Mouse (Mus musculus) spleen, embryonic (tissue): ENCODE measurements around the gene Hist1h2ad.
"Not testable (repeated sequence)": the region's sequence is repeated elsewhere in the genome, so short reads cannot be mapped to it uniquely, and the experiment has no call there.

ENCODE experiments used
- CTCF ChIA-PET: fragments of 350-600 bp; sonication (Branson Sonifier 250); formaldehyde crosslinking; loops from one replicate; lab custom pipeline; 2022; lab: Charles Lee

Gene Hist1h2ad

DNA sequence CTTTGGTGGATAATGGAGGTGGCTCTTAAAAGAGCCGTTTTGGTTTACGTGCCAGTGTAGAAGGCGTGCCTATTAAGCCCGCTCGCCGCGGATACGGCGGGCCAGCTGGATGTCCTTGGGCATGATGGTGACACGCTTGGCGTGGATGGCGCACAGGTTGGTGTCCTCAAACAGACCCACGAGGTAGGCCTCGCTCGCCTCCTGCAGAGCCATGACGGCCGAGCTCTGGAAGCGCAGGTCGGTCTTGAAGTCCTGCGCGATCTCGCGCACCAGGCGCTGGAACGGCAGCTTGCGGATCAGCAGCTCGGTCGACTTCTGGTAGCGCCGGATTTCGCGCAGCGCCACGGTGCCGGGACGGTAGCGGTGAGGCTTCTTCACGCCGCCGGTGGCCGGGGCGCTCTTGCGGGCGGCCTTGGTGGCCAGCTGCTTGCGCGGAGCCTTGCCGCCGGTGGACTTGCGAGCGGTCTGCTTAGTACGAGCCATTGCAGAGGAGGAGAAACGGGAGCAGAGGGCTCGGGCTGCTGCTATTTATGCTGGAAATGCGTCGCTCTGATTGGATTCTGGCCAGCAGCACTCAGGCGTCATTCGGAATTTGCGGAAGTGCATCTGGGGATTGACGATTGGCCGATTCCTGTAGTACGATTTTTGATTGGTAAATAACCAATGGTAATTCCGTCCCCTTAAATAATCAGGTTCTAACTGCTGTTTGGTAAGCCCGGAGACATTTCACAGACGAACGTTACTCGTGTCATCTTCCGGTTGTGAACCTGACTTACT lies 12.1 kb upstream of the Hist1h2ad start, which contains the start of gene Hist1h3e:
Gene Hist1h3e, minus strand, starts transcription at position 487 of the 777 bp plus-strand sequence.
- CTCF ChIA-PET, result not testable (repeated sequence)

DNA sequence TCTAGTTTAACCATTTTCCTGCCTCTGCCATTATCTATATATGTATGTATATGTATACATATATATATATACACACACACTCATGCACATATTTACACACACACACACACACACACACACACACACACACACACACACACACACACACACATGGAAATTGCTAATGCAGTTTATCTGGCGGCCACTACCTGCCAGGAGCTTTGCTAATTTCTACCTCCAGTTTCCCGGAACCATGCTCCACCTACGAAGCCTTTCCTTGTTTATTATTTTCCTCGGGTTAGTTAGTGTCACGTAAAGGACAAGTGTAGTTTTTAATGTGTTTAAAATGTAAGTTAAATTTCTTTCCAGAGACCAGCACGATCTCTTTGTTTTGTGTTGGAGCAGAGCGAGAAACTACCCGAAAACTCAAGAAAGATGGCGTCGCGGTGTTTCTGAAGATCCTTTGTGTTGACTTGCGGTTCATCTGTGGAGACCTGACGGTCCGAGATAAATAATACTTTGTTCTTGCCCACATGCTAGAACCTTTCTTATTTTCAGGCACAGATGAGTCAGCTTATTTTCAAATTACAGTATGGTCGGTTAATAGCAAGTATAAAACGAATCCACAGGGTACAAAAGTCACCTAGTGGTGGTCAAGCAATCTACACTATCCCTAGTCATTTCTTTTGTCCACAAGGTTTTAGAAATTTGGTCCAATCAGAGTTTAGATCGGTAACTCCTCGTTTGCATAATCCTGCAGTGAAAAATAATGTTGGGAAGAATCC lies 11.3 kb upstream of the Hist1h2ad start:
- CTCF ChIA-PET, result interaction anchor here (0.5 to 0.7 kb wide), 4 partner anchors 13 to 161 kb away, joined by 3 to 7 read pairs (median 4); no protein-coding TSS in a partner anchor

DNA sequence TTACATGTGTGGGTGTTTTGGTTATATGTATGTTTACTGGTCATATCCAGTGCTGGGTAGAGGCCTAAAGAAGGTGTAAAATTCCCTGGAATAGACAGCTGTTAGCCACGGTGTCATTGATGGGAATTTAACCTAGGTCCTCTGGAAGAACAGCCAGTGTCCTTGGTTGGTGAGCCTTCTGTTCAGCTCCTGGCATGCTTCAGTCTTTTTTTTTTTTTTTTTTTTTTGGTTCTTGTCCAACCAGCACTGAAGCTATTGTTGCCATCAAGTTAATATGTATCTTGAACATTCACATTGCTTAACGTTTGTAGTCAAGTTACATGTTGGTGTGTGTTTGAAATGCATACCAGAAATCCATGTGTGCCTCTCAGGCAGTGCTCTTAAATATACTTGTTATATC lies 9.7 kb upstream of the Hist1h2ad start:
- CTCF ChIA-PET, result interaction anchor here (0.6 to 0.9 kb wide), 3 partner anchors 10 to 44 kb away, joined by 3 to 4 read pairs (median 3); no protein-coding TSS in a partner anchor

- CTCF ChIA-PET, result not testable (repeated sequence)
Observed at GRCm38 (mm10) chr13:23570261-23571021, 3.7 kb upstream of the Hist1h2ad start.

- CTCF ChIA-PET, result no interaction called here
Observed at GRCm38 (mm10) chr13:23571022-23571503, 3.1 kb upstream of the Hist1h2ad start, which contains the start of the genes Hist1h2ae and Hist1h2bg. Gene Hist1h2ae (minus strand): TSS chr13:23571220. Gene Hist1h2bg (plus strand): TSS chr13:23571396.

GRCm38 (mm10) chr13:23571504-23572217 lies 2.5 kb upstream of the Hist1h2ad start:
- CTCF ChIA-PET, result not testable (repeated sequence)

GRCm38 (mm10) chr13:23572218-23573033 lies 1.8 kb upstream of the Hist1h2ad start:
- CTCF ChIA-PET, result no interaction called here

GRCm38 (mm10) chr13:23573034-23573897 lies 915 bp upstream of the Hist1h2ad start:
- CTCF ChIA-PET, result not testable (repeated sequence)

DNA sequence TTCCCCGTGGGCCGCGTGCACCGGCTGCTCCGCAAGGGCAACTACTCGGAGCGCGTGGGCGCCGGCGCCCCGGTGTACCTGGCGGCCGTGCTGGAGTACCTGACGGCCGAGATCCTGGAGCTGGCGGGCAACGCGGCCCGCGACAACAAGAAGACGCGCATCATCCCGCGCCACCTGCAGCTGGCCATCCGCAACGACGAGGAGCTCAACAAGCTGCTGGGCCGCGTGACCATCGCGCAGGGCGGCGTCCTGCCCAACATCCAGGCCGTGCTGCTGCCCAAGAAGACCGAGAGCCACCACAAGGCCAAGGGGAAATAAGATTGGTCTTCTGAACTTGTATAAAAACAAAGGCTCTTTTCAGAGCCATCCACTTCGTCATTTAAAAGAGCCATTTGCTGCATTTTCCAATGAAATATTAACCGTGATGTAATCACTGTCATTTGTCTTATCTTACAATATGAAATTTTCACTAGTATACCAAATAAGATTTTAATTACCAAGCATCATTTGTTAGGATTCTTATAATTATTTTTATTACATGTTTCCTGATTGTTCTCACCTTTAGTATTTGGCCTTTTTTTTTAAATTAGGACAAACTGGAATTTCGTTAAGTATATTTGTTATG lies 477 bp downstream of the Hist1h2ad start:
- CTCF ChIA-PET, result not testable (repeated sequence)

DNA sequence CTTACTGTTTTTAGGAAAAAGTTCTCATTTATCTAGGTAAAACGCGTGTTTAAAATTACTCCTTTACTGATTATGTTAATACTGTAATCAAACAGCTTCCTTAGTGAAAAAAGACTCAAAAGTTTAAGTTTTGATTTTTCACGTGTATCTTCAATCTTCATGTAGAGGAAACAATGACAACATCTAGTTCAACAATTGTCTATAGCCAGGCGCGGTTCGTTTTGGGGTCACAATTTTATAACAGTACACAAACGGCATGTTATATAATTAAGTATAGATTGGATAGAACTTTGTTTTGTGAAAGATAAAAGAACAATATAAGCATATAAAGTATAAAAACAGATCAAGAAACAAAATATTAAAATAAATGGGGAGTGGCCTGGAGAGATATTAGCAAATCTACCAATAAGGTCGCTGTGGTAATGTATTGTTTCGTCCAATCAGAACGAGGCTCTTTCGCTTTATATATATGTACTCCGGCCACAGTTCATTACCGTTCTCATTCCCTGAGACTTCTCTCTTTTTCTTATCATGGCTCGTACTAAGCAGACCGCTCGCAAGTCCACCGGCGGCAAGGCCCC lies 1.2 kb downstream of the Hist1h2ad start, which contains the start of gene Hist1h3d:
Gene Hist1h3d, plus strand, starts transcription at position 493 of the 581 bp plus-strand sequence.
- CTCF ChIA-PET, result no interaction called here

GRCm38 (mm10) chr13:23575864-23576313 lies 1.7 kb downstream of the Hist1h2ad start:
- CTCF ChIA-PET, result interaction anchor here (0.5 kb wide), 2 partner anchors 13 to 1683 kb away, joined by 3 read pairs; no protein-coding TSS in a partner anchor

DNA sequence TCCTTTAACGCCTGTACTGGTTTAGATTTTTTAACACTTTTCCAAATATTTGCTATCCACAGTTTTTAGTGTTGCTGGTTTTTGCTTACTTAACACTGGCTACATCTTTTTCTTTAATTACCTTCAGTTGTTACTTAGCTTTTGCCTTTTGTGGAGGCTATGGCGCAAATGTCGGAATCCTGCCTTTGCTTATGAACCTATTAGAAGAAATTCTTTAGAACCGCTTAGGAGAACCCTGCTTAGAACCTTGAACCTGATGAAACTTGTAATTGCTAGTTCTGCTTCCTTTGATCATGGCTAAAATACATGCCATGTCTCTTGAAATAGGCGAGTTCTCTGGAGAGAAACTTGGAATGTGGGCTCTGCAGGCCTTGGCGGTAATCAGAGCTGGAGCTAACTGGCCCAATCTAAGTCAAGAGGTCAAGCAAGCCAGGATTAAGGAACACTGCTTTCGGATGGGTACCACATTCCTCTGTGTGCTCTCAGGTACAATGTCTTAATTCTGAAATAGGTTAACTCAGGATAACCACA lies 2.2 kb downstream of the Hist1h2ad start:
- CTCF ChIA-PET, result interaction anchor here (0.5 kb wide), 2 partner anchors 14 to 1684 kb away, joined by 3 read pairs; no protein-coding TSS in a partner anchor

DNA sequence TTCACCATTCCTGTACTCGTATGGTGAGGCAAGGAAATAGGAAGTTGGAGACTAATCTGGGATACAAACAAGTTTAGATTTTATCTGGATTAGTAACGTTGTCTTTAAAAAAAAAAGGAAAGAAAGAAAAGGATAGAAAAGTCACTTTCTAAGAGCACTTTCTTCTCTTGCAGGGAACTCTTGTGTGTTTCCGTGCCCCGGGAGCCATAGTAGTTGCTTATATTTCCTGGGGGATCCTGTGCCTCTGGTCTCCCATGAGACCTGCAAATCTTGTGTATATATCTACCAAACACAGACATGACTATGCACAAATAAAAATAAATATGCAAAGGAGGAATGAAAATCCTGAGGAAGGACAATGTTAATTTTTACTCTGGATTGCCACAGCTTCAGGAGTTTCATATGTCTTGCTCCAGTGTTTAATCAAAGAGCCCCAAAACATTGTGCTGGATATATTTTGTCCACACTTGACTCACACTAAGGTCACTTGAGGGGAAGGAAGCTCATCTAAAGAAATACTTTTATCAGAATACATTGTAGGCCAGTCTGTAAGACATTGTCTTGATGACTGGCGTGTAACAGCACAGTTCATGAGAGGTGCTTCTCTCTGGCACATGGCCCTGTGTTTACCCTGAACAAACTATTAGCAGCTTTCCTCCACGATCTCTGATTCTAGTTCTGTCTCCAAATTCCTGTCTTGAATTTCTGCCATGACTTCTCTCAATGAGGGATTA lies 2.9 kb downstream of the Hist1h2ad start:
- CTCF ChIA-PET, result no interaction called here

DNA sequence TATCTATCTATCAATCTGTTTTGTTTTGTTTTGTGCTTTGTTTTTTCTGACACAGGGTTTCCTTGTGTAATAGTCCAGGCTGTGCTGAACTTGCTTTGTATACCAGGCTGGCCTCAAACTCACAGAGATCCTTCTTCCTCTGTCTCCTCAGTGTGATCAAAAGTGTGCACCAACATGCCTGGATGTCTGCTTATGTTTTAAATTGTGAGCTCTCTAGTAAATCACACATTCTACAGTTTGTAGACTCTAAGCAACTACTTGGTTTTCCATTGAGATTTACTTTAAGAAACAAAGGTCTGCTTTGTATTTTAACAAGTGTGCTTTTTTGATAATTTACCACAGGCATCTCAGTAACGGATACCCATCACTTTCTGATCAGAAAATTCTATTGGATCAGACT lies 3.7 kb downstream of the Hist1h2ad start:
- CTCF ChIA-PET, result no interaction called here

DNA sequence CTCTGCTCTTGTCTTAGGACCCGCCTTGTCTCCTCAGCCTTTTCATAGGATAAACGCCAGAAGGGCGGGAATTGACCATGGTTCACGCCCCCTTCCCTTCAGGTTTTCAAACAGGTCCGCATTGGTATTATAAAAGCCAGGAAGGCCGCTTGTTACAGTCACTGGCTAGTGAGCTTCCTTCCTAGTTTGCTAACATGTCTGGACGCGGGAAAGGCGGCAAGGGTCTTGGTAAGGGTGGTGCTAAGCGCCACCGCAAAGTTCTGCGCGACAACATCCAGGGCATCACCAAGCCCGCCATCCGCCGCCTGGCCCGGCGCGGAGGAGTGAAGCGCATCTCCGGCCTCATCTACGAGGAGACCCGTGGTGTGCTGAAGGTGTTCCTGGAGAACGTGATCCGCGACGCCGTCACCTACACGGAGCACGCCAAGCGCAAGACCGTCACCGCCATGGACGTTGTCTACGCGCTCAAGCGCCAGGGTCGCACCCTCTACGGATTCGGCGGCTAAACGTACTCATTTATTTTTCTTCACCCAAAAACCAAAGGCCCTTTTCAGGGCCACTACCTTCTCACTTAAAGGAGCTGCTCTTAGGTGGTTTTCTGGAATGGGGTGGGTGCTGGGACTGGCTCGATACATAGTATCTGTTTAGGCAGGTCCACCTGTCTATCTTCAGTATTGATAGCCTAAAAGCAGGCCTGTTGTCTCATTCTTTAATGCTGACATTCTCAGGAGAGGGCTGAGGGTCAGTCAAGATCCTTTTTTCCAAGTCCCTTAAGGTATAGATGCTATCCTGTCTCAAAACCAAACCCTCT lies 7.4 kb downstream of the Hist1h2ad start, which contains the start of gene Hist1h4d:
Gene Hist1h4d, plus strand, starts transcription at position 191 of the 811 bp plus-strand sequence.
- CTCF ChIA-PET, result interaction anchor here (0.6 kb wide), 1 partner anchor 147 kb away, joined by 3 read pairs; no protein-coding TSS in a partner anchor
